Mouse (Mus musculus): ENCODE data around the gene Acer3. TPM values are rescaled to one million over a fixed set of nuclear protein-coding genes. Genes with fewer than 3 reads are reported as not detected.

Gene Acer3
- polyA plus RNA-seq (2012; rRNA removed; ENCODE audit: low replicate concordance): 0.36 and 1.3 TPM in 2 replicates

GRCm38 (mm10) chr7:98321083-98321482 is at the start of gene Acer3:
TSS of gene Acer3 (minus strand) at chr7:98321208.

GRCm38 (mm10) chr7:98361063-98361652 is 40.1 kb upstream of the Acer3 start, which contains the start of gene Tsku:
TSS of gene Tsku (minus strand) at chr7:98361328.

GRCm38 (mm10) chr7:98199381-98199780 is 121.6 kb downstream of the Acer3 start, which contains the start of gene B3gnt6:
TSS of gene B3gnt6 (minus strand) at chr7:98199481.

DNA sequence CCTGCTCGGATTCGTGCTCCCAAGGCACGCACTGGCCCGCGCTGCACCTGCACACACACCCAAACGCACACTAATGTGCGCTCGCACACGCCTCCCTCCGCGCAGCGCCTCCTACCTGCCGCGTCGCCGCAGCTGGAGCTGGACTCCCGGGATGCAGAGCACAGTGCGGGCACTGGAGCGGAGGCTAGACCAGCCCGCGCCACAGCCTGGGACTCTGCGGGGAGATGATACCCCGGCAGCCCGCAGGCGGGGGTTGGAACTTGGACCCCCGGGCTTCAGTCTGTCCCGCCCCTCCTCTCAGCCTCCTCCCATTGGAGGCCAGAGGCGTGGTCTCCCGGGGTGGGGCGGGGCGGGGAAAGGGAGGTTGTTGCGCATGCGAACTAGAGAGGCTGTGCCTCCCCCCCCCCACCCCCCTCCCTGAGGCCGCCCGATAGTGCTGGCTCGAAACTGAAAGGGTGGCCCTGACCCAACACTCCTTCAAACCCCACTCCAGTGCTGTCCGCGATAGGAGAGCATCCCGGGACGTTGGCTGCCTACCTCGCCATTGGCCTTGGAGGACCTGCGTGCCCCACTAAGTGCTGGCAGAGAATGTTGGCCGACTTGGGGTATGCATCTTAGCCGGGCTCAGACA is 143.0 kb downstream of the Acer3 start, which contains the start of gene Capn5:
Gene Capn5, minus strand, starts transcription at position 346 of the 631 bp plus-strand sequence.

Other genes with a start within 250 kb of the Acer3 start
- 34.2 and 37.4 TPM in 2 replicates for gene Myo7a, start 201.7 kb downstream of the Acer3 start, polyA plus RNA-seq (2012; rRNA removed; ENCODE audit: low replicate concordance)
- gene Omp, start 175.7 kb downstream of the Acer3 start, polyA plus RNA-seq (2012; rRNA removed; ENCODE audit: low replicate concordance): 0.55 and 1.4 TPM in 2 replicates
- 9.9 and 27.0 TPM in 2 replicates for gene Capn5, start 142.9 kb downstream of the Acer3 start, polyA plus RNA-seq (2012; rRNA removed; ENCODE audit: low replicate concordance)
- 1.1 and 5.3 TPM in 2 replicates for gene B3gnt6, start 121.7 kb downstream of the Acer3 start, polyA plus RNA-seq (2012; rRNA removed; ENCODE audit: low replicate concordance)
- 88.8 and 145 TPM in 2 replicates for gene Tsku, start 40.1 kb upstream of the Acer3 start, polyA plus RNA-seq (2012; rRNA removed; ENCODE audit: low replicate concordance)
- 0.04 TPM in 1 of 2 replicates, not detected in the other for gene Gucy2d, start 119.2 kb upstream of the Acer3 start, polyA plus RNA-seq (2012; rRNA removed; ENCODE audit: low replicate concordance)
- gene Lrrc32, start 168.1 kb upstream of the Acer3 start, polyA plus RNA-seq (2012; rRNA removed; ENCODE audit: low replicate concordance): 10.7 and 14.0 TPM in 2 replicates